Mouse (Mus musculus) thymus, postnatal 14 days (tissue): ENCODE results near the gene Pkd1.
A peak's percentile ranks its signal among the peaks of the same experiment; 100 is the strongest.

Experiments
- DNase-seq: peaks from one replicate; pipeline ENCODE4 v3.0.0; 2021

Gene Pkd1

DNA sequence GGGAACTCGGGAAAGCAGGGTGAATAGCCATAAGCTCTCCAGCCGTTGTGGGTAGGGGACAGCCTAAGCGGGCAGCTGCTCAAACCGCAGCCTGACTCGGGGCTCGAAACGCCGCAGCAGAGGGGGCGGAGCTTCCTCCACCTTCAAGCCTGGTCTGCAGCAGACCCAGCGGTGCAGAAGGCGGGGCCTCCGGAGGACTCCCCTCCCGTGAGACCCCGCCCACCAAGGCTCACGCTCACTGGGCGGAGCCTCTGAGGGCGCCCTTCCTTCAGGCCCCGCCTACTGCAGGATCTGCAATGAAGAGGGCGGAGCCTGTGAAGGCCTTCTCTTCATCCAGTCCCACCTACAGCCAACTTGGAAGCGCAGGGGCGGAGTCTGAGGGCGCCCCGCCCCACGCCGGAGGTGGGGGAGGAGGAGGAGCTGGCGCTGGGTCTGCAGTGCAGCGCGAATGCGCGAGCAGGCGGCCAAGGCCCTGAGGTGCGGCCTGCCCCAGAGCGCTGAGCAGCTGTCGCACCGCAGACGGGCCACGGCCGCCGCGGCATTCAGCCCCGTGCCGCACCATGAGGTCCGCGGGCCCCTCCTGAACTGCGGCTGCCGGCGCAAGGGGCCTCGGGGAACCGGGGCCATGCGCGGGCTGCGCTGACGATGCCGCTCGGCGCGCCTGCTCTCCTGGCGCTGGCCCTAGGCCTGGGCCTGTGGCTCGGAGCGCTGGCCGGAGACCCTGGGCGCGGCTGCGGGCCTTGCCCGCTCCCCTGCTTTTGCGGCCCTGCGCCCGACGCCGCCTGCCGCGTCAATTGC, at the start of gene Pkd1:
Gene Pkd1 (plus strand): TSS at position 217 of the 798 bp plus-strand sequence.
- DNase-seq = peak; percentile 99

- DNase-seq = no peak
These were observed 47.4 kb upstream of the Pkd1 start for GRCm38 (mm10) chr17:24502208-24502607.

DNA sequence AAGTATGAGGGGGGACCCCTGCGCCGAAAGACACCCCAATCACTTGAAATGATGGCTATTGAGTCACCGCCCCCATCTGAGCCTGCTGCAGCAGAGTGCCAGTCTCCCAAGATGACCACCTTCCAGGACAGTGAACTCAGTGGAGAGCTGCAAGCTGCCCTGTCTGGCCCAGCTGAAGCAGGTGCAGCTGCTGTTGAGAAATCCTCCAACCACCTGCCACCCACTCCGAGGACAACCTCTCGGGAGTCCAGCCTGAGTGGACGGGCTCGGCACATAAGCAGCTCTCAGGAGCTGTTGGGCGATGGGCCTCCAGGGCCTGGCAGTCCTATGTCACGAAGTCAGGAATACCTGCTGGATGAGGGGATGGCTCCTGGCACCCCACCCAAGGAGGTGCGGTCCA, 45.5 kb upstream of the Pkd1 start:
- no peak for DNase-seq

GRCm38 (mm10) chr17:24505286-24505955, 44.2 kb upstream of the Pkd1 start:
- no peak for DNase-seq

GRCm38 (mm10) chr17:24506332-24507070, 43.1 kb upstream of the Pkd1 start:
- no peak for DNase-seq

DNA sequence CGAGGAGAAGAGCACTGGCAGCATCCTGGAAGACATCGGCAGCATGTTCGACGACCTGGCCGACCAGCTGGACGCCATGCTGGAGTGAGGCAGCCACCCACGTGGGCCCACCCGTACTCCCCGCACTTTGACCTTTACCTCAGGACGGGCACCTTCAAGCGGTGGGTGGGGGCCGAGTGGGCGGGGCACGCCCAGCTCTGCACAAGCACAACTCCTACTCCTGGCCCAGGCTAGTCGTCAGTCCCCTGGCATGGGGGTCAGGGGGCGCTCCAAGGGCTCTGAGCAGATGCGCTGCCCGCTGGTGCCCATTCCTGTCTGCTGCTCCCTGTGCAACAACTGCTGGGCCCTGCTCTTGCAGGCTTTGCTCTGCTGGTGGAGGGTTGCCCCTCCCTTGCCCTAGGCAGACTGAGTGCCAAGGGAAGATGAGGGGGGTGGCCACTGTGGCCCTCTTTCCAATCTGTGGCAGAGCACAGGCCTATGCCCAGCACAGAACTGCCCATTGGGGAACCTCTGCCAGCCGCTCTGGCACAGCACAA, 42.4 kb upstream of the Pkd1 start:
- no peak for DNase-seq

GRCm38 (mm10) chr17:24507806-24508460, 41.7 kb upstream of the Pkd1 start:
- no peak for DNase-seq

- no peak for DNase-seq
These were observed 36.0 kb upstream of the Pkd1 start for GRCm38 (mm10) chr17:24513609-24514008.

DNA sequence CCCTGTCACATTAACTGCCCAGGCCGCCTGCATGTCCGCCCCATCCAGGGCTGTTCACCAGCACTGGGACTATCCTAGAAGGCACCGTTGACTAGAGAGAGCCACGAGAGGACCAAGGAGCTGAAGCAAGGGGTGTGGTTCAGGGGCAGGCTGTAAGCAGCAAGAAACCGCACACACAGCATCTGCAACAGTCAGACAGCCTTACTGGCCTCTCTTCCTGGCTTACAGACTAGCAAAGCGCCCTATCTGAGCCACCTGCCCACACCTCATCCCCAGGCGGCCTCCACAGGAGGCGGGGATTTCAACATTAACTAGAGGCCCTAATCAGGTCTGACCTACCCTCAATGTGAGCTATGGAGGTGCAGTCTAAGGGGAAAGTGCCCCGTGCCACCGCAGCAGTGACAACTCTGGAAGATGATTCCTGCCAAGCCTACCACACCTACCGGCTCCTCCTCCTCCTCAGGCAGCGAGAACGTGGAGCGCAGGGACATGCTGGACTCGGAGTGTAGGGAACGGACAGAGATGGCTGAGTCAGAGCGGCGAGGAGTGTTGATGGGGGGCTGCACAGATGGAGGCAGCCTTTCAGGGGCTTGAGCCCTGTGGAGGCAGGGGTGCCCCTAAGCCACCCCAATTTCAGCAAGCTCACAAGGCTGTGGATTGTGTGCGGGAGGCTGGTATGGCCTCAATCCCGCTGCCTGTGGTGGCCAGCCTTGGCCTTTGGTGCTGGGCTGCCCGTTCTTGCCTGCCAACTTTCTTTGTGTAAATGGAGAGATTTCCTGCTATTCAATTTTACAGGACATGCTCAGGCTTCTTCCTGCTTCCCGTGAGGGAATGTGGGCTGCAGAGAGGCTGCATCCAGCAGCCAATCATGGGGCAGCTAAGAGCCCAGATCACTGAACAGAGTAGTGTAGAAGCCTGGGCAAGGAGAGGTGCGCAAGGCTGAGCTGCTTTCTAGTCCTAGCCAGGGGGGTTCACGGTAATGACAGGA, 35.1 kb upstream of the Pkd1 start:
- no peak for DNase-seq

GRCm38 (mm10) chr17:24520450-24520849, 29.2 kb upstream of the Pkd1 start:
- no peak for DNase-seq

DNA sequence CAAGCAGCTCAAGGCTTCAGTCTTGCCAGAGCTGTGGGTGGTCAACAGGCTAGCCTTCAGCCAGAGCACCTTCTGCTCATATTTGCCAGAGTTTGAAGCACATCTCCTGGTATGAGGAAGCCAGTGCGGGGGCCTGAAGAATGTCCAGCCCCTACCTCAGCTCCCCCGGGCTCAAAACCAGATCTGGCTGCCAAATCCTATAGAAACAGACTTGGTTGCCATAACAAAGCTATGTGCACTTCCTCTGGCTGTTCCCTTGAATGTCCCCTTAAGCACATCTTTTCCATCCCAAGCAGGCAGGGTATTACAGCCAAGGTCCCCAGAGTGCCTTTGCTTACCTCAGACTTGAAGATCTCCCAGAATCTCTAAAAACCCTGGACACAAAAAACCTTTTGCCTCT, 24.9 kb upstream of the Pkd1 start:
- no peak for DNase-seq

DNA sequence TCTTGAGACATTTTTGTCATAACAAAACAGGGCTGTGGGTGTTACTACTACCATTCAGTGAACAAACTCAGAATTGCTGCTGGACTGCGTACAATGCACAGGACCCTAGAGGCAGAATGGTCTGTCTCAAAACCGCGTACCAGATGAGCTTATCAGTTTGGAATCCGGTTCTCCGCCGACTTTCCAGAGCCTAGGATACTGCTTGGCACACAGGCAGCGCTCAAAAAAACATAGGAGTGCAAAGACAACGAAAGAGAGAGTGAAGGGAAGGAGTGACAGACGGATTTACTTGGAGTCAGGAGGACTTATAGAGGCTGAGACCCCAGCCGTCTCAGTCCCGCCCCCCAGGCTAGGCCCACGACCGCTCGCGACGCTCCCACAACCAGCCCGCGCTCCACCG, 22.3 kb upstream of the Pkd1 start:
- DNase-seq = no peak

GRCm38 (mm10) chr17:24527723-24528559, 21.7 kb upstream of the Pkd1 start, which contains the start of gene Traf7:
Traf7 (minus strand) TSS chr17:24527938.
- peak; percentile 91 for DNase-seq

DNA sequence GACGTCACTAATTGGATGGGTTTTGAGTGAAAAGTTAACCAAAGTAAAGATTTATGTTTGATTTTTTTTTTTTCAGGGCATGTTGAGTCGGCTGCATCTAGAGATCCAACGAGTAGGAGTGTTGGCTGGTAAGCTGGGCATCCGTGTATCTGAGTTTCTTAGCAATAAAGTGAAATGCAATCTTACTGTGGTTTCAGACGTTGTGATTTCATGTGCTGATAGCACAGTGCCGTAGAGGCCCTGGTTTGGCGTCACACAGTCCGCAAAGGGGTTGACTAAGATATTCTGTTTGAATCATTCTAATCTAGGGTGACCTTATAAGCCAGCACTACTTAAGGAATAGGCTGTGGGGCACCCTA, 21.1 kb upstream of the Pkd1 start:
- no peak for DNase-seq

DNA sequence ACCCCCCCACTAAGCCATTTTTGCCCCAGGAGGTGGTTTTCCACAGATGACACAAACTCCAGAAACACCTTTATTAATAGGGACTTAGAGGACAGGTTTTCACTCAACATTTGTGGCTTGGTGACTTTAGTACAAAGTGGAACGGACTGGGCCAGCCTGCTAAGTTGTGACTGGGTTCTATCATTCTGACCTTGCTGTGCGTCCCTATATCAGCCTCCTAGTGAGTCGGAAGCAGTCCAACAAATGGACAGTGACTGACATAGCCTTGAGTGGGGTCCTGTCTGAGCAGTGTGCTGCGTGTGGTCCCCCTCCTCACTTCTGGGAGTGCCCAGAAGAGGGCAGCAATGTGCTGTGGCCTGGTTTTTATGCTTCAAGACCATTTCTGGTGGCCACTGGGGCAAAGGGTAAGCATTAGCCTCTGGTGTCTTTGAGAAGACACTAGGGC, 20.6 kb upstream of the Pkd1 start:
- peak; percentile 67 for DNase-seq

DNA sequence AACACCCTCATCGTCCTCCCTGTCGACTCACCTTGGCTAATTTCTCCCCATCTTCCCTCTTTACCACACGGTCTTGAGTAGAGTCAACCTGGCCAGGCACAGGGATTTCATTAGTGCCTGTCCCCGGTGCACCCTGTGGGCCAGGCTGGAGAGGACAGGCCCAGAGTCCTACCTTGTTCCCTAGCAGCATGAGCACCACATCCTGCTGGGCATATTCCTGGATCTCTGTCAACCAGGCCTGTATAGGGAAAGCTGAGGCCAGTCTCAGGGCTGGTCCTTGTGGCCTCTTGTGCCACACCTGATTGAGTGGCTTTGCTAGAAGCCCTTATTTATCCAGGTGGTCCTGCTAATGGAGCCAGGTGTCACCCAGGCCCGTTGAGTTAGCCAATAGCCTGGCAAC, 19.8 kb upstream of the Pkd1 start:
- DNase-seq = no peak

GRCm38 (mm10) chr17:24530361-24531050, 19.1 kb upstream of the Pkd1 start:
- DNase-seq = no peak

GRCm38 (mm10) chr17:24531064-24531463, 18.6 kb upstream of the Pkd1 start:
- DNase-seq = no peak

GRCm38 (mm10) chr17:24532045-24532444, 17.6 kb upstream of the Pkd1 start:
- DNase-seq = no peak
